Mouse (Mus musculus) lung, postnatal 4 days (tissue): ENCODE measurements around the gene Acer1.
A peak's percentile ranks its signal among the peaks of the same experiment; 100 is the strongest.

Source experiments
- DNase-seq, 2 experiments: peaks; one replicate each; pipeline ENCODE4 v3.0.0; 2021

The Acer1 gene

GRCm38 (mm10) chr17:56988921-56989430, 7.0 kb upstream of the Acer1 start:
- DNase-seq: peak in 1 of 2 experiments; percentile 9

GRCm38 (mm10) chr17:56988441-56988840, 6.5 kb upstream of the Acer1 start:
- peak in 1 of 2 experiments; percentile 18 for DNase-seq

DNA sequence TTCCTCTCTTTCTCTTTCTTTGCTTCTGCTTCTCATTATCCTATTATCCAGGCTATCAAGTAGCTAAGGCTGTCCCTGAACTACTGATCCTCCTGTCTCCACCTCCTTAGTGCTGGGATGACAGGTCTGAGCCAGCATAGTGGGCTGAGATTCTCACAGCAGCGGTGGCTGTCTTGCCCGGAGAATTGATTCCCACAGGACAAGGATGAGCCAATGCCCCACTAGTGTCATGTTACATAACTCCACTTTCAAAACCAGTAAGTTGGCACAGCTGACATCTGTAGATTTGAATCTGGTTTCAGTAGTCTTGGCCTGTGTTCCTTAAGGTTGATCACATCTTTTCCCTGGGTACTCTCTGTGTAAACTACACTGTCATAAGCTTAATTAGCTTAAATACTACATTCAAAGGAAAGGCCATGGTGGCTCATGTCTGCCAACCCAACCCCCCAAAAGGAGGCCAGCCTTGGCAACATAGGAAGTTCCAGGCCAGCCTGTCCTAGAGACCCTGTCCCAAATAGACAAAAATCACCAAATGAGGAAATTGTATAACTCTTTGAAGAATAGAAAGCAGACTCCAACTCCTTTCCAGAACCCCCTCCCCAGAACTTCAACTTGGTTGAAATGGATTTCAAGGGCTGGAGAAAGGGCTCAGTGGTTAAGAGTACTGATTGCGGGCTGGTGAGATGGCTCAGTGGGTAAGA, 4.3 kb upstream of the Acer1 start:
- peak in 1 of 2 experiments; percentile 5 for DNase-seq

DNA sequence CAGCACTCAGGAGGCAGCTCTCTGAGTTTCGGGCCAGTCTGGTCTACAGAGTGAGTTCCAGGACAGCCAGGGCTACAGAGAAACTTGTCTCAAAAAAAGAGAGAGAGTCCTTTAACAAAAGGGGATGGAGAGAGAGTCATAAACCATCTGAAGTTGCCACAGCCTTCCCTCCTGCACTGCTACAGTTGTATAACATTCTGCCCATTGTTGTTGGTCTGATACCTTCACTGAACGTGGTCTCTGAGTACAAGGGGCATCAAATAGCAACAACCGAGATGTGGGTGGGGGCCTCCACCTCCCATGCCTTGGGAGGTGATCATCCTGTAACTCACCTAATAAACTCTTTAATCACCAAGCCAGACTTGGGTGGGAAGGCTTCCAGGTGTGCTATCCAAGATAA, 3.7 kb upstream of the Acer1 start:
- peak in 1 of 2 experiments; percentile 4 for DNase-seq

DNA sequence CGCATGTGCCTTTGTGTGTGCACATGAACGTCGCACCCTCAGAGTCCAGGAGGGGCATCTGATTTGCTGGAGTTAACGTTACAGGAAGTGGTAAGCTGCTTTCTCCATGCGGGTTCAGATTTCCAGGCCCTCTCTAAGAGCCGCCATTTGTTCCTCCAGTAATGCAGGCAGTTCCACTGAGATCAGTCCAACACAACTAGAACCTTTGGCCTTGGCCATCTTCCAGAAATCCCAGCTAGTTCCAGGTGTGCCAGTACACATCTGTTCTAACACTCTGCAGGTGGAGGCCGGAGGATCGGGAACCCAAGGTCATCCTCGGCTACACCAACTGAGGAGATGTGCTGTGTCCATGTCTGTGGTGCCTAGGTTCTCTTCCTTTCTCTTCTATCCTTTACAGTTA, 3.0 kb upstream of the Acer1 start:
- peak in 1 of 2 experiments; percentile 17 for DNase-seq

DNA sequence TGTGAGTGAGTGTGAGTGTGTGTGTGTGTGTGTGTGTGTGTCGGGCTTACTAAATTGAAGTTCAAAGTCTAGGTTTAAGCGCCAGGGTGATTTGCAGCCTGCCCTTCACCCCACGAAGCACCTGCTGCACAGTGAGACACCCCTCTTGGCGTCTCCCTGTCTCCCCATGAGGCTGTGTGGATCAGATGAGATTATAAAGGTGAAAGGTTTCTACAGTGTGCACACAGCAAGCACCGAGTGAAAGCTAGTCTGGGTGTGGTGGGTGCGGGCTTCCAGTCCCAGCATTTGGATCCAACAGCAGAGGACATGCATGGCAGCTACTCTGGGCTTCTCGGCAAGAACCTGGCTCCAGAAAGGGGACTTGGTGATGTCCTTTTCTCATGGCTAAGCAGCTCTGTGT, 877 bp downstream of the Acer1 start:
- no peak for DNase-seq

GRCm38 (mm10) chr17:56979524-56979923, 2.4 kb downstream of the Acer1 start:
- no peak for DNase-seq

DNA sequence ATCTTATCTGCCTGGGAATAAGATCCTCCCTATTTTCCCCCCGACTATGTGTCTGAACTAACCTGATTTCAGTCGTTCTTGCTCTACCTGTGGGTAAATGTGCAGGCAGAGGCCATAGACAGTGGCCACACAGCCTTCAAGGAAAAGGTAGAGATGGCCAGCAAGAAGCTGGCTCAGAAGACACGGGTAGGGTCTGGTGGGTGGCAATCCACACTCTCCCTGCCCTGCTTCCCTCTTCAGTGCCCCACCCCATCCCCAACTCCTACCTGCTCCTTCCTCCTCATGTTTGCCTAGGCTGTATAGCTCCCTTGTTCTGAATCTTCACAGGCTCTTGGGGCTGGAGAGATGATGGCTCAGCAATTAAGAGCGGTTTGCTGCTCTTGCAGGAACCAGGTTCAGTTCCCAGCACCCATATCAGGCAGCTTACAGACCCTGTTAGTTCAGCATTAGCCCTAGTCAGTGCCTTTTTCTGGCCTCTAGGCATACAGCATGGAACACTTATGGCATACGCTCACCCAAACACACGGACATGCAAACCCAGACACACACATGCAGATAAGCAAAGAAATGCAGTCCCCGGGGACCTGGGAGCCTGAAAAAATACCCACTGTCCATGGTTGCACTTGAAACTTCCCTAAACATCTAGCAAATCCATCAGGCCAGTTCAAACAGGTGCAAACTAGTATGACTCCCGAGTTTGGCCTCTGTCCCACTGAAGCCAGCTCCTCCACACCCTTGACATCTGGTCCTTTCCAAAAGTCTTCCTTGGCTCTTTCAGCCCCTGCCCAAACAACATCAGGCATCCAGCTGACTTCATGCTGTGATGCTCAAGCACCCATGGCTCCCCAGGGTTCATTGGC, 5.2 kb downstream of the Acer1 start:
- peak in 1 of 2 experiments; percentile 3 for DNase-seq

DNA sequence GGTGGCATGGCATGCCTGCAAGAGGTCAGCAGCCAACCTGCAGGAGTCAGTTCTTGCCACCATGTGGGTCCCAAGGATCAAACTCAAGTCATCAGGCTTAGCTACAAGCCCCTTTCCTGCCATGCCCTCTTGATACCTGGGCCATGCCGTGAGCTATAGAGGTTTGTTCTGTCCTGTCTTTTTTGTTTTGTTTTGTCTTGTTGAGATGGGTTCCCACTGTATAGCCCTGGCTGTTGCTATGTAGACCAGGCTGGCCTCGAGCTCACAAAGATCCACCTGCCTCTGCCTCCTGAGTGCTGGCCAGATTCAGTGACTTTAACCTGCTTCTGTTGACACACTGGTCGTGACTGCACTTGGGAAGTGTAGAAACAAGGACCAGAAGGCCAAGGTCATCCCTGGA, 6.5 kb downstream of the Acer1 start:
- DNase-seq: no peak

DNA sequence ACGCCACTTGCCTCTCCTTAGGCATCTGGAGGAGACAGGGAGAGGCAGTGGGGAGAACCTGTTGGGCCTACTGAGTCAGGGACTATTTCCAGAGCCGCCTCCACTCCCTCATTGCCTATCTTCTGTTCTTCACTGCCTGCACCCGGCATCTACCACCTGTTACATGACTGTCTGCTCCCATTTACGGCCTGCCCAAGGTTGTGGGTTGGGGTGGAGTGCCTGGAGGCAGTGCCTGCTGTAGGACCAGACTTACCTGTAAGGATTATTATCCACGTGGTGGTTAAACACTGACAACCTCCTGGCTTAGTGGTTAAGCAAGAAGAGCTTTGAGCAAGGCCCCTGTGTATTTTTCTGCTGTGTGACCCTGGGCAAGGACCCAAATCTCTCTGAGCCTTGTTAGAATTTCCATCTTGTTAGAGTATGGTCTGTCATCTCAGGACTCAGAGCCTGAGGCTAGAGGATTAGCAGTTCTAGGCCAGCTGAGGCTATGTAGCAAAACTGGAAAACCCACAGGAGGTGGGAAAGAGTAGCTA, 7.2 kb downstream of the Acer1 start:
- DNase-seq: no peak

- DNase-seq: no peak
Observed at GRCm38 (mm10) chr17:56973956-56974707, 7.8 kb downstream of the Acer1 start.

DNA sequence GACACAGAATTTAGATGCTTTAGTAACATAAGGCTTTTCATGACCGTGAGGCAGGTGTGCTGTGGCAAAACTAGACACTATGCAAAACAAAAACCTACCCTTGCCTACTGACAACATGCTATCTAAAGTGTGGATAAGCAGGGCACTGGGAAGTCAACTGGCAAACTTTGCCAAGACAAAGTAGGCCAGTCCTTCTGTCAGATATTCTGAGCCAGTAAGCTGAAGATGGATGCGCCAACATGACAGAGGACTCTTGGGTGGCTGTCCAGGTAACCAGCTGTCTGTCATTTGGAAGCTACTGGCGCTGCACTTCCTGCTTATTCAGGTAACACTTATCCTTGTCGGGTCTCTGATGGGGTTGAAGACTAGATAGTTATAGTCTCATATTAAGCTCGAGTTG, 11.8 kb downstream of the Acer1 start:
- DNase-seq: no peak

- DNase-seq: no peak
Observed at GRCm38 (mm10) chr17:56969321-56969720, 12.6 kb downstream of the Acer1 start.

DNA sequence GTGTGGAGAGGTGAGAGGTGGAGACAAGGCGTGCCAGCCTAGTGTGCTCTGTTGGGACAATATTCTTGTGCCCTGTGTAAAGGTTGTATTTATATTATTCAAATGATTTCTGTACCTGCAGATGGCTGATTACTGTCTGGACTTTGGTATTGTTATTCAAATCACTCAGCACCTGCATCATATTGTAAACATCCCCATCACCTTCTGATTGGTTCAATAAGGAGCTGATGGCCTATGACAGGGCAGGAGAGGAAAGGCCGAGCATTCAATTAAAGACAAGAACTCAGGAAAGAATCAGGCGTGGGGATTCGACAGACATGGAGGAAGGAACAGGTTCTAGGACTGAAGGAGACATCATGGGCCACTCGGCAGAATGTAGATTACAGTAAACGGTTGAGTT, 18.3 kb downstream of the Acer1 start:
- DNase-seq: no peak

DNA sequence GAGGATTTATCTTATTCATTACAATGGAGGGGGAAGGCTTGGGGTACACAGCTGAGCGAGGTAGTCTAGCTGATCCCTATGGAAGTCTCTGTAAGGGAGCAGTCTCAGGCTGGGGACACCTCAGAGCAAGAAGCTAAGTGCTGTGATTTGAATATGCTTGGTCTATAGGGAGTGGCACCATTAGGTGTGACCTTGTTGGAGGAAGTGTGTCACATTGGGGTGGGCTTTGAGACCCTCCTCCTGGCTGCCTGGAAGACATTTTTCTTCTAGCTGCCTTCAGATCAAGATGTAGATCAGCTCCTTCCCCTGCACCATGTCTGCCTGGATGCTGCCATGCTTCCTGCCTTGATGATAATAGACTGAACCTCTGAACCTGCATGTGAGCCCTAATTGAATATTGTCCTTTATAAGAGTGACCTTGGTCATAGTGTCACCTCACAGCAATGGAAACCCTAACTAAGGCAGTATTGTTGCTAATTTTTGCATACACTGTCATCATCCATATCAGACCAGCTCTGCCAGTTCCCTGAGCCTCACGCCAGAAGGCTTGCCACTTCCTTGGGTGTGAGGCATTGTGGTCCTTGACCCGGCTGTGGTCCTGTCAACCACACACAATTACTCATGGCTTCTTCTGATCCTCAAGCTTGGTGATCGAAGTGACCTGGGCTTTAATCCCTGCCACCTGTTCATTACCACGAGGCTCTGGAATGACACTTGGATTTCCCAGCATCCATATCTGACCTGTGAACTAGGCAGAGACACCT, 19.1 kb downstream of the Acer1 start:
- DNase-seq: no peak

DNA sequence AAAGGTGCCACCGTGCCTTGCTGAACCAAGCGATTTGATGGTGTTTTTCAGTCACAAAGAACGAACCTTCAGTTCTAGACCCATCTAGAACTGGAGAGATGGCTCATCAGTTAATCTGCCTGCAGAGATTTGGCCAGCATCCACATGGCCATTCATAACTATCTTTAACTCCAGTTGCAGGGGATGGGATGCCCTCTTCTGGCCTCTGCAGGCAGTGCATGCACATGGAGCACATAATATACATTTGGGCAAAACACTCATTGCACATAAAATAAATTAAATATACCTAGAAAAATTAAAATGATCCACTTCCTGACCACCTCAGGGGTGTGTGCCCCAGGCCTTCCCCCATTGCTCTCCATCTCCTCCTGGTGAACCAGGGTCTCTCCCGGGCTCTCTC, 20.0 kb downstream of the Acer1 start:
- no peak for DNase-seq

DNA sequence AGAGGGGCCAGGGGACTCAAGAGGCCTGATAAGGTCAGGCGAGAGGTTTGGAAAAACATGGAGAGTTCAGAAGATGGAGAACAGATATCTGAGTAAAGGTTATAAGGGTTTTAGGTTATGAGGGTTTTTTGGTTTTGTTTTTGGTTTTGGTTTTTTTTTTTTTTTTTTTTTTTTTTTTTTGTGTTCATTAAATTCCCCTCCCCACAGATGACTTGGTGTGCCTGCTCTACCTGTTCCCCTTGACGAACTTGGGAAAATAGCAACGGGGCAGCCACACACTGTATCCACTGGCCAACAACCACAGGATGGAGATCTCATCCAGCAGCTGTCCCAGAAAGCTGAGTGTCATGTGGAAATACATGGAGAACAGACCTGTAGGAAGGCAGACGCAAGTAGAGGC, 23.3 kb downstream of the Acer1 start:
- DNase-seq: no peak

- peak; percentile 55 to 65 for DNase-seq
Observed at GRCm38 (mm10) chr17:56957763-56958429, 24.0 kb downstream of the Acer1 start.

- DNase-seq: no peak
Observed at GRCm38 (mm10) chr17:56954871-56955270, 27.1 kb downstream of the Acer1 start.

- DNase-seq: no peak
Observed at GRCm38 (mm10) chr17:56952639-56953038, 29.3 kb downstream of the Acer1 start.

GRCm38 (mm10) chr17:56950915-56951314, 31.0 kb downstream of the Acer1 start:
- peak in 1 of 2 experiments; percentile 75 for DNase-seq

DNA sequence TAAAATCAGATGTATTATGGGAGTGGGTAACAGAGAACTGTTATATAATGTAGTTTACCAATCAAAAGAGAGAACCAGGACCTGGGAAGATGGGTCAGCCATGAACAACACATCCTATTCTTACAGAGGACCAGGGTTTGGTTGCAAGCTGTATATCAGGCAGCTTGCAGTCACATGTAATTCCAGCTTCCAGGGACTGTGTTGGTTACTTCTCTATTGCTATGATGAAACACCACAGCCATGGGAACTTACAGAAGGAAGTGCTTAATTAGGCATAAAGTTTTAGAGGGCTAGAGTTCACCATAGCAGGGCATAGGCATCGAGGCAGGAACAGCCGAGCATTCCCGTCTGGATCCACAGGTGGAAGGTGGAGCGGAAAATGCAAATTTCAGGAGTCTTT, 43.2 kb downstream of the Acer1 start:
- DNase-seq: no peak
